Mouse (Mus musculus): ENCODE results near the gene Arfgap2. TPM values are rescaled to one million over a fixed set of nuclear protein-coding genes. Genes with fewer than 3 reads are reported as not detected.

Arfgap2 gene
- polyA plus RNA-seq, 1 experiment from 2014 or later, result 95.7 TPM

DNA sequence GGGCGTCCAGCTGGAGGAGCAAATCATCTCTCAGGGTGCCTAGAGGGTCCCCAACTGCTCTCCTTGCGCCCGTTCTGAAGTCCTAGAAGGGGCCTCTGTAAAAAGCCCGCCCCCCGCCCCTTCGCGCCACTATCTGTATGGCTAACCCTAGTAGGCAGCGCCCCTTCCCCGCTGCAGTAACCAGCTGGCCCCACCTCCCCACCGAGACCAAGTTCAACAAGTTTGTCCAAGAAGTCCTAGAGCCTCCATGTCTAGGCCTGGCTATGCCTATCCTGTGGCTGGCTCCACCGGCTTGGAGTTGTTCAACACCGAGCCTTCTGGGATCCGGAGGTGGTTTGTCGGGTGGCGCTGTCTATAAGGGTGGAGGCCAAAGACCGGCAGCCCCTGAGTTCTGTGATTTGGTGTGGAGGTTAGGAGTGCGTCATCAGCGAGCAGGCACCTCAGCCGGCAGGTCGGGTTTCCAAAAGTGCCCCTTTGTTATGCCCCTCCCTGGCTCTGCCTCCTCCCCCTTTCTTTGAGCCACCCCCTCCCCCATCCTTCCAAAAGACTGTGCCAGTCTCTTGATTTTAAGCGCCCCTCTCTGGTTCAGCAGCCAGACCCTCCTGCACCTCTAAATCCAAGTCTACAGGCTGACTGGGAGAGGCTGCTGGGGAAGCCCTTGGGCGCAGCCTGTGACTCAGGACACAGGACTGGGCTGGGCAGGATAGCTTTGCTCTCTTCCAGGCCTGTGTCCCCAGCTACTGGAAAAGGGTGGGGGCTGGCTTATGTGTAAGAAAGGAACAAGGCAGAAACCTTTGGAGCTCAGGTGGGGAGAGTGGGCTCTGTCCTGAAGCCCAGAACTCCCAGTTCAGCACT lies 7.4 kb upstream of the Arfgap2 start:
- no peaks in the 10 kb centered on the region for H3K9me3 ChIP-seq (ENCODE audit: control insufficient read depth, low read length)
- H3K9ac ChIP-seq (ENCODE audit: low read depth, low read length), result peak overlapping the region; percentile 46
- H3K4me3 ChIP-seq (ENCODE audit: low read depth, low read length), result peak overlapping the region; percentile 61
- DNase-seq (ENCODE audit: low spot score) (peak; percentile 73), ATAC-seq (replicated peaks; ENCODE audit: low FRiP score) (peak; percentile 62)
- H3K4me1 ChIP-seq (replicated peaks; ENCODE audit: control insufficient read depth, insufficient read depth, low read length), result 0 out of 2 replicates have a peak, but pooled peaks cover 8% of the 10 kb centered on the region
- H3K27me3 ChIP-seq (replicated peaks; ENCODE audit: control insufficient read depth, insufficient read depth, low read length), result peaks cover 57% of the 10 kb centered on the region
- 3% methylated on average over 22 of the region's 22 CpGs for WGBS
- H3K4me2 ChIP-seq, result peak overlapping the region; percentile 81
- H3K27ac ChIP-seq (ENCODE audit: low read depth, low read length), result peak overlapping the region; percentile 35
- peaks cover 2% of the 10 kb centered on the region; the same call in 1 of the 2 replicates for H3K36me3 ChIP-seq (ENCODE audit: control insufficient read depth, insufficient read depth, low read length)

DNA sequence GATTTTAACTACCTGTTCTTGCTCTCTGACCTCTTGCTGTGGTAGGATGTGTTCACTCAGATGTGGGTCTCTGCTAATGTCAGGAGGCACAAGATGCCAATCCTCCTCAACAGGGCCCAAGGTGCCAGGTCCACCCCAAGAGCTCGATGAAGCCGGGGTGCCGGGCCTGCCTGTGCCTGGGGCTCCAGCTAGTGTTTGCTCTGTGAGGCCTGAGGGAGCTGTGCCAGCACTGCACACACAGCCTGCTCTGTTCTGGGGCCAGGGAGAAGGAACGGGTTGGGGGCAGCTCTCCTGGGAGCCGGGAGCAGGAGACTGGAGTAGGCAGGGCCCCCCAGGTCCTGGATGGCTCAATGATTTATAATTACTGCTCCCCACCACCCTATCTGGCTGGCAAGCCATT lies 6.7 kb upstream of the Arfgap2 start:
- no peak overlapping the region for H3K27ac ChIP-seq (ENCODE audit: low read depth, low read length)
- H3K9me3 ChIP-seq (ENCODE audit: control insufficient read depth, low read length), result no peaks in the 10 kb centered on the region
- peak overlapping the region; percentile 81 for H3K4me2 ChIP-seq
- DNase-seq (ENCODE audit: low spot score), result no peak
- H3K4me1 ChIP-seq (replicated peaks; ENCODE audit: control insufficient read depth, insufficient read depth, low read length), result 0 out of 2 replicates have a peak, but pooled peaks cover 8% of the 10 kb centered on the region
- no peak for ATAC-seq (replicated peaks; ENCODE audit: low FRiP score)
- peaks cover 5% of the 10 kb centered on the region; the same call in 1 of the 2 replicates for H3K36me3 ChIP-seq (ENCODE audit: control insufficient read depth, insufficient read depth, low read length)
- H3K27me3 ChIP-seq (replicated peaks; ENCODE audit: control insufficient read depth, insufficient read depth, low read length), result peaks cover 52% of the 10 kb centered on the region
- H3K4me3 ChIP-seq (ENCODE audit: low read depth, low read length), result peak overlapping the region; percentile 61
- H3K9ac ChIP-seq (ENCODE audit: low read depth, low read length), result peak overlapping the region; percentile 44; the same call in 1 of the 2 replicates
- WGBS, result 60% methylated on average over 5 of the region's 5 CpGs

DNA sequence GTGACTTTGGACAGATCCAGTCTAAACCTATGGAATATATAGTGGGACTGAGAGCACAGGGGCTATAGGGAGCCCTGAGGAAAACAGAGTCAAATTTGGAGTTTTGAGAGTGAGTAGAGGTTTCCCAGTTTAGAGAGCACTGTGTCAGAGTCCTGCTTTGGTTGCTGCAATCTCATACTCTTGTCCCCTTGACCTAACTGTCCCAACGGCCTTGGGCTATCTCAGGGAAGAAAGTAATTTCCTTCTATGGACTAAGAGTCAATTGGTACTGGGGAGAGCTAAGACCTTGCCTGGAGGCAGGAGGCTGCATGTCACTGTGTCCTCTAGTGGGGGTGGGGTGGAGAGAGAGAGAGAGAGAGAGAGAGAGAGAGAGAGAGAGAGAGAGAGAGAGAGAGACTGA lies 5.9 kb upstream of the Arfgap2 start:
- H3K9ac ChIP-seq (ENCODE audit: low read depth, low read length), result no peak overlapping the region

DNA sequence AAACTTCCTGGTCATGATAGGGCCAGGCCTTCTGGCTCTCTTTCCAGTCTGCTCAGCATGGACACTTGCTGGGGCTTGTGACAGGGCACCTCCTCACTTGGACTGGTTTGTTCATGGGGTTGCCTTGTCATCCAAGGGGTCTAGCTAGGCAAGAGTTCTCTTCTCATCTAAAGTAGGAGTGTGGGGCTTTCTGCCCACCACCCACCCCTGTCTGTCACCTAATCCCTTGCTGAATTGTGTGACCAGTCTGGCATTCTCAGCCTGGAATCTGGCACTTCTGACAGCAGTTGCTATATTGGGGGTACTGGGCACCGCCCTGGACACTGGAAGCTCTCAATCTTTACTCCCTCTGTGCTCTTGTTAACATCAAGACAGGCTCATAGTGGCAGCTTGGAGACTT lies 5.3 kb upstream of the Arfgap2 start:
- H3K9ac ChIP-seq (ENCODE audit: low read depth, low read length), result no peak overlapping the region
- DNase-seq (ENCODE audit: low spot score), result no peak
- H3K27me3 ChIP-seq (replicated peaks; ENCODE audit: control insufficient read depth, insufficient read depth, low read length), result peaks cover 38% of the 10 kb centered on the region
- H3K9me3 ChIP-seq (ENCODE audit: control insufficient read depth, low read length), result no peaks in the 10 kb centered on the region
- H3K27ac ChIP-seq (ENCODE audit: low read depth, low read length), result no peak overlapping the region
- H3K4me1 ChIP-seq (replicated peaks; ENCODE audit: control insufficient read depth, insufficient read depth, low read length), result peaks cover 16% of the 10 kb centered on the region
- H3K4me3 ChIP-seq (ENCODE audit: low read depth, low read length), result no peak overlapping the region
- ATAC-seq (replicated peaks; ENCODE audit: low FRiP score), result no peak
- WGBS, result 80% methylated on average over 1 of the region's 1 CpGs
- no peak overlapping the region for H3K4me2 ChIP-seq
- peaks cover 5% of the 10 kb centered on the region; the same call in 1 of the 2 replicates for H3K36me3 ChIP-seq (ENCODE audit: control insufficient read depth, insufficient read depth, low read length)

More for the DNA sequence above, 5.9 kb upstream of the Arfgap2 start:
- H3K4me3 ChIP-seq (ENCODE audit: low read depth, low read length), result no peak overlapping the region
- H3K4me2 ChIP-seq, result peak overlapping the region; percentile 81; the same call in 1 of the 2 replicates
- H3K36me3 ChIP-seq (ENCODE audit: control insufficient read depth, insufficient read depth, low read length), result peaks cover 5% of the 10 kb centered on the region; the same call in 1 of the 2 replicates
- H3K27me3 ChIP-seq (replicated peaks; ENCODE audit: control insufficient read depth, insufficient read depth, low read length), result peaks cover 45% of the 10 kb centered on the region
- H3K27ac ChIP-seq (ENCODE audit: low read depth, low read length), result no peak overlapping the region
- ATAC-seq (replicated peaks; ENCODE audit: low FRiP score), result no peak
- peaks cover 10% of the 10 kb centered on the region for H3K4me1 ChIP-seq (replicated peaks; ENCODE audit: control insufficient read depth, insufficient read depth, low read length)
- 27% methylated on average over 1 of the region's 1 CpGs for whole genome bisulfite sequencing
- DNase-seq (ENCODE audit: low spot score), result no peak
- no peaks in the 10 kb centered on the region for H3K9me3 ChIP-seq (ENCODE audit: control insufficient read depth, low read length)

DNA sequence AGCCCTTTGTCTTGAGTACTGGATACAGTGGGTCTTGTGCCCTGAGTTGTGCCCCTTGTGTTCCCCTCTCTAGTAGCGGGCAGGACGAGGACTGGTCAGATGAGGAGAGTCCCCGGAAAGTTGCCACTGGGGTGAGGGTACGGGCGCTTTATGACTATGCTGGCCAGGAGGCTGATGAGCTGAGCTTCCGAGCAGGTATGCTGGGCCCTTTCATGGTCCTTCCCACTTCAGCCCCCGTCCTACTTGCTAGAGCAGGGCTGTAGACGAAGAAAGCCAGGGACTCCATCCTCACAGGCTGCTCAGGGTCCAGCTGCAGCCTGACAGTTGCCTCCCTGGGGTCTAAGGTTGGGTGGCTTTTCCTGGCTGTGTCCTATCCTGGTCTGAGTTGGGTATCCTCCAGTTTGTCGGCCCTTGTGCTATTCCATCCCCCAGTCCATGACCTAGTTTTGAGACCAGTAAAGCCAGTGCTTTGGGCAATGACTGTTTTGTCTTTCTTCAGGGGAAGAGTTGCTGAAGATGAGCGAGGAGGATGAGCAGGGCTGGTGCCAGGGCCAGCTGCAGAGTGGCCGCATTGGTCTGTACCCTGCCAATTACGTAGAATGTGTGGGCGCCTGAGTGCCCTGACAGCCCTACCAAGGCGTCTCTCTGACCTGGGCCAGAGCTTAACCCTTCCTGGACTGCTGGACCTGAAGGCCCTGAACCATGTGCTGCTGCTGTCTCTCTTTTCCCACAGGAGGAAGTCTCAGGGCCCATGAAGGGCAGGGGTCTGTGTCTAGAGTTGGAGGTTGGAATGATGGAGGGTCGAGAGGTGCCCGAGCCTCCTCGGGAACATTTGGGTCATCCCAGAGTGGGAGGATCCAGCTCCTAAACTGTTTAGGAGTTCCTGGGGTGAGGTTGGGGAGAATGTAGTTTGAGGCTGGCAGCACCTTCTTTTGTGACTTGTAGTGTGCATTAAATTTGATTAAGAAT lies 798 bp upstream of the Arfgap2 start:
- DNase-seq (ENCODE audit: low spot score), result no peak
- no peak for ATAC-seq (replicated peaks; ENCODE audit: low FRiP score)
- no peaks in the 10 kb centered on the region for H3K27me3 ChIP-seq (replicated peaks; ENCODE audit: control insufficient read depth, insufficient read depth, low read length)
- no peaks in the 10 kb centered on the region for H3K9me3 ChIP-seq (ENCODE audit: control insufficient read depth, low read length)
- peak overlapping the region; percentile 82 for H3K27ac ChIP-seq (ENCODE audit: low read depth, low read length)
- WGBS, result 83% methylated on average over 17 of the region's 17 CpGs
- peak overlapping the region; percentile 74 for H3K9ac ChIP-seq (ENCODE audit: low read depth, low read length)
- H3K4me3 ChIP-seq (ENCODE audit: low read depth, low read length), result peak overlapping the region; percentile 92
- peaks cover 22% of the 10 kb centered on the region for H3K36me3 ChIP-seq (ENCODE audit: control insufficient read depth, insufficient read depth, low read length)
- H3K4me2 ChIP-seq, result peak overlapping the region; percentile 88
- peaks cover 18% of the 10 kb centered on the region for H3K4me1 ChIP-seq (replicated peaks; ENCODE audit: control insufficient read depth, insufficient read depth, low read length)

DNA sequence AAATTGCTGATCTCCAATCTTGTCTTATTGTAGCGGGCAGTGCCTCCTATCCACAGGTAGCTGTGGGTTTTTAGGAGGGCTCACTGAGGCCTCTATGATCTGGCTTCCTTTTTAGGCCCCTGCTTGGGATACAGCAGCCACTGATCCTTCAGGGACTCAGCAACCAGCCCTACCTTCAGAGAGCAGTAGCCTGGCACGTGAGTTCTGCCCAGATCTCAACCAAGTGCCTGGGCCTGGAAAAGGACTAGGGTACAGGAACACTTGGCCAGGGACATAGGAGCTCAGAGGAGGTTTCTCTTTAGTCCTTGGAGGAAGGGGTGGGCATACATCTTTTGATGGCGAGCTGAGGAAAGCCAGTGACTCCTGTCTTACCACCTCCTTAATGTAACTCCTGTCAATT lies 3.3 kb downstream of the Arfgap2 start:
- Histone ChIP-seq H3K4me2 (peak overlapping the region; percentile 17; the same call in 1 of the 2 replicates), H3K27ac (ENCODE audit: low read depth, low read length) (peak overlapping the region; percentile 77)

DNA sequence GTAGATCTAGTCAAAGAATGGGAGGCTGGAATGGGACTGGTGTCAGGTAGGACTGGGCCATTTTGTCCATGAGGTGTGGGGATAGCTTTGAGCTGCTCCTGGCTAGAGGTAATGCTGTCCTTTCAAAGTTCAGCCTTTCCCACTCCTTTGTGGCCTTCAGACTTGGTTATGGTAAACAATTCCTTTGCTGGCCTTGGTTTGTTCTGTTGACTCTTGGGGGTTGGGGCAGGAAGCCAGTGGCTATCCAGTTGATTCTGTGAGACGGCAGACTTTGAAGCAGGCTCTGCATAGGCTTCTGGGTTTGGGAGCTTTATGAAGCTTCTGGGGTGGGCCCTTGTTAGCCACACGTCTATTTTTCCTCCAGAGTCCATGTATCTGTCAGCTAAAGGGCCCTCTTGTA lies 3.9 kb downstream of the Arfgap2 start:
- no peaks in the 10 kb centered on the region for H3K9me3 ChIP-seq (ENCODE audit: control insufficient read depth, low read length)
- peak overlapping the region; percentile 77 for H3K27ac ChIP-seq (ENCODE audit: low read depth, low read length)
- WGBS, result 76% methylated on average over 2 of the region's 2 CpGs
- ATAC-seq (replicated peaks; ENCODE audit: low FRiP score), result no peak
- peak overlapping the region; percentile 39 for H3K4me2 ChIP-seq
- no peak for DNase-seq (ENCODE audit: low spot score)
- H3K27me3 ChIP-seq (replicated peaks; ENCODE audit: control insufficient read depth, insufficient read depth, low read length), result no peaks in the 10 kb centered on the region
- H3K4me1 ChIP-seq (replicated peaks; ENCODE audit: control insufficient read depth, insufficient read depth, low read length), result peaks cover 27% of the 10 kb centered on the region
- H3K9ac ChIP-seq (ENCODE audit: low read depth, low read length), result no peak overlapping the region
- H3K36me3 ChIP-seq (ENCODE audit: control insufficient read depth, insufficient read depth, low read length), result peaks cover 54% of the 10 kb centered on the region
- 0 out of 2 replicates have a peak overlapping the region, but pooled peaks have one; percentile 7 for H3K4me3 ChIP-seq (ENCODE audit: low read depth, low read length)

More for the DNA sequence above, 3.3 kb downstream of the Arfgap2 start:
- no peak overlapping the region for H3K9ac ChIP-seq (ENCODE audit: low read depth, low read length)
- no peak for ATAC-seq (replicated peaks; ENCODE audit: low FRiP score)
- H3K27me3 ChIP-seq (replicated peaks; ENCODE audit: control insufficient read depth, insufficient read depth, low read length), result no peaks in the 10 kb centered on the region
- WGBS, result 88% methylated on average over 3 of the region's 3 CpGs
- 0 out of 2 replicates have a peak overlapping the region, but pooled peaks have one; percentile 10 for H3K4me3 ChIP-seq (ENCODE audit: low read depth, low read length)
- H3K4me1 ChIP-seq (replicated peaks; ENCODE audit: control insufficient read depth, insufficient read depth, low read length), result peaks cover 27% of the 10 kb centered on the region
- no peaks in the 10 kb centered on the region for H3K9me3 ChIP-seq (ENCODE audit: control insufficient read depth, low read length)
- no peak for DNase-seq (ENCODE audit: low spot score)
- peaks cover 47% of the 10 kb centered on the region for H3K36me3 ChIP-seq (ENCODE audit: control insufficient read depth, insufficient read depth, low read length)

DNA sequence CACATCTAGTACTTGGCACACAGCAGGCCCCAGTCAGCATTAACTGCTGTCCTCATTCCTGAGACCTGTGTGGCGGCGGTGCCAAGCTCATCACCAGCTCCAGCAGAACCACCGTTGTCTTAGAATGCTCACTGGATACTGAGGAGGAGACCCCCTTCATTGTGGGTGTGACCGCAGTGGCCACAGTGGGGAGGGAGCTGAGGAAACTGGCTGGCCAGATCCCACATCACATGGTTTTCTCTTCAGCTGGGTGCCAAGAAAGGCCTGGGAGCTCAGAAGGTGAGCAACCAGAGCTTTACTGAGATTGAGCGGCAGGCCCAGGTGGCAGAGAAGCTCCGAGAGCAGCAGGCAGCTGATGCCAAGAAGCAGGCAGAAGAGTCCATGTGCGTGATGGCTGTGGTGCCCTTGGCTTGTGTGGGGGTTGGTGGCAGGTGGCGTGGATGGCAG lies 4.9 kb downstream of the Arfgap2 start:
- Histone ChIP-seq H3K4me3 (ENCODE audit: low read depth, low read length) (no peak overlapping the region), H3K9me3 (ENCODE audit: control insufficient read depth, low read length) (no peaks in the 10 kb centered on the region), H3K27me3 (replicated peaks; ENCODE audit: control insufficient read depth, insufficient read depth, low read length) (no peaks in the 10 kb centered on the region), H3K27ac (ENCODE audit: low read depth, low read length) (peak overlapping the region; percentile 49; the same call in 1 of the 2 replicates), H3K4me2 (peak overlapping the region; percentile 39), H3K4me1 (replicated peaks; ENCODE audit: control insufficient read depth, insufficient read depth, low read length) (peaks cover 17% of the 10 kb centered on the region), H3K9ac (ENCODE audit: low read depth, low read length) (no peak overlapping the region), H3K36me3 (ENCODE audit: control insufficient read depth, insufficient read depth, low read length) (peaks cover 64% of the 10 kb centered on the region)
- DNase-seq (ENCODE audit: low spot score), result no peak
- 95% methylated on average over 8 of the region's 8 CpGs for WGBS
- no peak for ATAC-seq (replicated peaks; ENCODE audit: low FRiP score)
